Mouse (Mus musculus): ENCODE data around the gene Rhcg.

The Rhcg gene

DNA sequence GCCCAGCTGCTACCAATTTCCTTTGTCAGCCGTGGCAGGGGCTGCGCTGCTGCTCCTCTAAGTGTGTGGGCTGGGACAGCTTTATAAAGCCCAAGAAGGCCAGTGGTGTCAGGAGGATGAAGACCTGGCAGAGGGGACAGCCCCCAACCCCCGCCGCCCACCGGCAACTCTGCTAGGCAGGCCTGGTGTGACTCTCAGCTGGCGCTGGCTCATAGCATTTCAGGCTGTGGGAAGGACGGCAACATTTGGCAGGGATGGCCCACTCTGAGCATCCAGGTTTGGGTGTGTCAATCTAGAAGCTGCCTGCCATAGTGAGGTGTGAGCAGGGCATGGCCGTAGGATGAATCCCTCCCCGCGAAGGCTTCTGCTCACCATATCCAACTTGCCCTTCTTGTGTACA is 17.3 kb downstream of the Rhcg start:
- DNase-seq, result no peak

DNA sequence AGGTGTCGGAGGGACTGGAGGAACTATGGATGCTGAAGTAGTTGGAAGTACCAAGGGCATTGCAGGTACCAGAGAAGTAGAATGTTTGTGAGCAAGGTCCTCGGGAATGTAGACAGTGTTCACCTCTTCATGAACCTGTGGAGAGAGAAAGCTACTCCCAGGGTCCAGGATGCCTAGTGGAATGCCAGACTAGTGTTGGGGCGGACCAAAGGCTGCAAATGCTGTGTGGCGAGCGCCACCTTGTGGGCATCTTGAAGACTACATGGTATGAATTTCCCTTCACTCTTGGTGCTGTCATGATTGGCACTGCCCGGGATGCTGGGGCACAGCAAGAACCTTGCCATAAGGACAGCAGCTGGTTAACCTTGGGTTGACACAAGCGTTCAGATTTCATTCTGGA is 22.6 kb downstream of the Rhcg start:
- peak; percentile 63 for DNase-seq

DNA sequence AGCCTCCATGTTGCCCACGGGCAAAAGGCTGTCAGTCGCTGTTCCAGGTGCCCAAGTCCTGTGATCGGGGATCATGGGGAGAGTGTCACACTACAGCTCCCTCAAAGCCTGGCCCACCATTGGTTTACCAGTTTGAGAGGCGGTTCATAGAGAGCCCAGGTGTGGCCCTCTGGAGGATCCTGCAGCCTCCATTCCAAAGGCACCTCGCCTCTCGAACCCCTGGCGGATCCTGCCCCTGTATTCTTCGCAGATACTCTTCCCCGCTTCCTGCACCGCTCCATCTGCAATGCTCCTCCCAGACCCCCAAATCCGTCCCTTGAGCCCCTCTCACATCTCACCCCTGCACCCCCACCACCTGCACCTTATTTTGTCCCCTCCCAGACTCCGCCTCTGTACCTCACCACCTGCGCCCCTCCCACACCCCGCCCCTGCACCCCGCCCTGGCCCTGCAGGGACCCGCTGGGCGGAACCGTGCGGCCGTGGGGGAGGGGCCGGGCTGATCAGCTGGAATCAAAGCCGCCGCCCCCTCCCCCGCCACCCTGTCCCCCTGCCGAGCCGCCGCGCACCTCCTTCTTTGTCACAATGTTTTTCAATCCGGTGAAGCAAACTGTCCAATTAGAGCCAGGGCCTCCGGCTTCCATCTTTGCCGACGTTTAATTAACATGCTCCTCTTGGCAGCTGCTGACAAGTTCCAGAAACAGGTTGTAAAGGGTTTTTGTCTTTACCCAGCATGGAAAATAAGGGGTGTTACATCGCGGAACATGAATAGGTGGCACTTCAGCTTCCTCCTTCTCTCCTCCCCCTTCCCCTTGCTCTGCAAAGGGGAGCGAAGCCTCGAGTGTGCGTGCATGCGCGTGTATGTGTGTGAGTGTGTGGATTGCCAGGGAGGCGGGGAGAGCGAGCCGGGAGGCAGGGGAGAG is 25.4 kb downstream of the Rhcg start:
- DNase-seq, result no peak

DNA sequence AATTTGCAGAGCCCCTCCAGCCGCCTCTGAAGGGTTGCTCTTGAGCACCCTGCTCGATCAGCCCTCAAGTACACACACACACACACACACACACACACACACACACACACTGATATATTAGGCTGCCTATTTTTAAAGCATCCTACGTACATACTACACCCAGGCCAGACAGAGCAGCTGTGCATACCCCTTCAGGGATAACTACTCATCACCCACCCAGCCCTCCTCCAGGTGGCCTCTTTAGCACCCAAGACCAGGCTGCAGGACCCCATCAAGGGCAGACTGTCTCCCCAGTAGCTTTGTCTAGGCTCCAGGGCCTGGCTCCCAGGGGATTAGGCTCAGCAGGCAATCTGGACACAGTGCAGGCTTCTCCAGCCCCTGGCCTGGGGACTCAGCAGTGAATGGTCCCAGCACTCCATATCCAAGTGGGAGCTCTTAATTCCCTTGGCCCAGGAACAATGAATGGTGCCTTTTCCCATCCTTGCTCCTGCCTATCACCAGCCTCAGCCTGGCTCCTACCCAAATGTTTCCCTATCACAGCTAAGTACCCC is 26.8 kb downstream of the Rhcg start:
- DNase-seq, result no peak

DNA sequence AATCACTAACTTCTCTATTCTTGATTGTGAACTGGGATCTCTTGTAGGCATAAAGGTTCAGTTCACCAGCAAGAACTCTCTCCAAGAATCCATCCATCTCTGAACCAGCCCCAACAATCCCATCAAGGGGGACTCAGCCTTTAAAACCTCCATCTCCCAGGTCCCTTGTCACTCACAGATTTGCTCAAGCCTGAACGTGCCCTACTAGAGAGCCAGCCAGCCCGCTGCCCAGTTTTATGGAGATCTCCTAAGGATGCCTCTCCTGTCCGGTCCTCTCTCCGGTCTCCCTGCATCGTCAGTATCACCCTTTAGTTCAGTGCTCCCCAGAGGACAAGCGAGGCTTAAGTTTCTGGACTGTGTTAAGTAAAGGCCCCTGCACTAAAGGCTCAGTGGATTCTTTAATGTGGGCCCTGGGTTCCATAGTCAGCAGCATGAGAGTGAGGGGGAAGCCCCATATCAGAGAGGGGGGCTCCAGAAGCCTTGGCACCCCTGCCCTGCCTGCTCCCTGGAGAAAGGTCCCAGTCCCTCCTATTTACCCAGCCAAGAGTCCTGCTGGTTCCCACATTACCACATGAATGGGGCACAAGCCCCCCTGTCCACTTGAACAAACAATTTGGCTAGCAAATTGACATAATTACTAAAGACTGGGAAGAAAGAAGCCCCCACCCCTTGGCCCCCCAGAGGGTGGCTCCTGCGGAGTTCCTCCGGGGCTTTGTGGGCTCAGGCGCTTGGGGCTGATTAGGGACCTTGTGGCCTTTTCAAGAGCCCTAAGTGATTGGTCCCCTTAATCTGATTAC is 27.5 kb downstream of the Rhcg start:
- DNase-seq, result no peak

DNA sequence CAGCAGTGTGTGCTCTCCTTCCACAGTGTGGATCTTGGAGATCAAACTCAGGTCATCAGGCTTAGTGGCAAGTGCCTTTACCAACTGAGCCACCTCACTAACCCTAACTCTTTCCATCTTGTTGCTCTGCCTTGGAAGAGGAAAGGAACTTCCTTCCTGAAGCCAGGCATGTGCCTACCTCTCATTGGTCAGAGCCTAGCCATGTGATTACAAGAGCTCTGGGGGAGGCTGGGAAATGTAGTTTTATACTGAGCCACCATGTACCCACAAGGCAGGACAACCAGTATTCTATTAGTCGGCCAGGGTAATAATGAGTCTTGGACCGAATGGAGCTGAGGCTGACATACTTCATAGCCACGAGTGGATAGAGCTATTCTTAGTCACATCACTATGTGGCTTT is 29.2 kb downstream of the Rhcg start:
- no peak for DNase-seq

DNA sequence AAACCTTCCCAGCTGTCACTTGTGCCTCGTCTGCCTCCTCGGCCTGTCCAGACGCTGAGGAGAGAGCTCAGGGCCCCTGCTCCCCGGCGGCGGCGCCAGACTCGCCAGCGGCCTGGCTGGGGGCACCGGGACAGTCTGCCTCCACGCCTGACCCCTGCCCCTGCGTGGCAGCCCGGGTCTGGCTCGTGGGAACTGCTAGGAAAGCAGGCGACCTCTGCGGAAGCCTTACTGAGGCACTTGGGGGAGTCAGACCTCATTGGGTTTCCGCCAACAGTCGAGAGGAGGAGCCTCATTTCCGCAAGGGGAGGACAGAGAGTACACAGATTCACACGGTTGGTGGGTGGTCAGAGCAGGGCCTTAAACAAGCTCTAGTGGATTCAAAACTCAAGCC is 38.6 kb downstream of the Rhcg start:
- DNase-seq, result no peak

DNA sequence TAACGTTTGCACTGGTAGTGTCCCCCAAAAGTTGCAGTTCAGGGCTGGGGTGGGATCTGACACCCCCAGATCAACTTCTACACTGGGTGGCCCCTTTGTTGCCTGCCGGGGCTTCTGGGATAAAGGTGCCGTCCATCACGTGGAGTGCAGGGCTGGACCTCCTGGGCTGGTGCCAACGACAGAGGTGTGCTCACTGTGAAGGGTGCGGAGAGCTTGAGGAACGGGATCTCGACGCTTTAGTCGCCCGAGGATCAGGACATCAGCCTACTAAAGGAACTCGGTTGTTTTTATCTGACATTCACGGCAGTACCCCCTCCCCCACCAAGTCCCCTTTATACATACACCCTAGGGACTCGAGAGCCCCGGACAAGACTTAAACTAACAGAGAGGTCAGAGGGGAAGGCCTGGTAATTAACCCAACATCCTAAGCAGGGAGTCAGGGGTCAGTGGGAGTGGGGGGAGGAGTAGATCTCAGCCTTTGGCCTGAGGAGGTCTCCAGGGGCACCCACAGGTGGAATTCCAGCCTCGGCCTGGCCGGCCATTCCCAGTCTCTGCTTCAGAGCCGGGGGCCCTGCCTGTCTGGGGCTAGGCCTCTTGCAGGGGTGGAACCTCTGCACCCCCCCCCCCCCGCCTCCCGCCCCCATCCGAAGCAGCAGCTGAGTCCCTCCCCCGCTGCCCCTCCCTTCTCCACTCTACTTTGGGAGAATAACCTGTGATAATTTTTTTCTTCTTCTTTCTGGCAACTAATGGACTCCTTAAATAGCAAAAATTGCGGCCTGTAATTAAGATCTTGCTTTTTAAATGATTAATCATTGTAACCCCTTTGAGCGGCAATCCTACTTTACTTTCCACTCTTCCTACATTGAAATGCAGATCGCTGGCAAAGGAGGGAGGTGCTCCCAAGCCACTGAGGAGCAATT is 39.3 kb downstream of the Rhcg start:
- DNase-seq, result no peak

DNA sequence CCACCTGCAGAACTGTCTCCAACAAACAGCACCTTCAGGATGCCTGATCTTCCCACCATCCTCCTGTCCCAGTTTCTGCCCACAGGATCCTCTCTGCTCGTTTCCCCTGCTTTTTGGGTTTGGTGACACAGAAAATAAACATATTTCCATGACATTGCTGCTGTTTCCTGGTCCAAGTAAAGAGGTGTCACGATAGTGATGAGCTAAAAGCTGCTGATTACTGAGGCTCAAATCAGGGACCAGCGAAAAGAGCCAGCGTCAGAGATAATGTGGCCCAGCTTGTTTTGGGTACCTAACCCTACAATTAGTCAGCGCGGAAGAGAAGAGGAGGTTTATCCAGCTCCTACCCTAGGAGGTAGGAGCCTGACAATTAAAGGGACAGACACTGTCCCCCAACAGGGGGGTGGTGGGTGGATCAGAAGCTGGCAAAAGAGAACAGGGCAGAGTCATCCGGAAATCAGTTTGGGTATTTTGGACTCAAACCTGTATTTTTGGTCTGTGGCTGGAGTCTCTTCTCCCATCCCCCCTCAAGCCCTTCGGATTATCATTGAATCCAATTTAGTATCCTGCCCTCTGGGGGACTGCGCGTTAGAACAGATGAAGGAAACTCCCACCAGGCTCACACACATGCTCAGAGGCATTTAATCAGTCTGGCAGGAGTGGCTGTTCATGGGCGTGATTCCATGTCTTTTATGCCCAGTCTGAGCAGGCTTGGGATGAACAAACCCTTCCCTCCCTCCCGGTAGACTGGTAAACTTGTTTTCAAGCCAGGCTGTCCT is 40.2 kb downstream of the Rhcg start:
- DNase-seq, result no peak

DNA sequence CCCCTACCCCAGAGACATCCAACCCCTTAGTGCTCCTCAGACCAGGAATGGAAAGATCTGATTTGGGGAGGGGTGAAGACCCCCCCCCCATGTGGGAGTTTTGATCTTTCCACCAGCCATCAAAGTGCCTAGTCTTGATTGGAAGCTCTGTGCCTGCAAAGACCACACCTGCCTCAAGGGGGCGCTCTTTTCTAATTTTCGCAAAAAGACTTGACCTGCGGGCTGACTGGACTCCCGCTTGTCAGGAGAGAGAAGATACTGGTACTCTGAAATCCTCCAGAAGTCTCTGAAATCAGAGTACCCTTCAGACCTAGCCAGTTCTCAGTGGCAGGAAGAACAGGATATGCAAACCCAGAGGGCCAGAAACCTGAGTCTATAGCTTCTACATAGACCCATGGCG is 40.8 kb downstream of the Rhcg start:
- no peak for DNase-seq

DNA sequence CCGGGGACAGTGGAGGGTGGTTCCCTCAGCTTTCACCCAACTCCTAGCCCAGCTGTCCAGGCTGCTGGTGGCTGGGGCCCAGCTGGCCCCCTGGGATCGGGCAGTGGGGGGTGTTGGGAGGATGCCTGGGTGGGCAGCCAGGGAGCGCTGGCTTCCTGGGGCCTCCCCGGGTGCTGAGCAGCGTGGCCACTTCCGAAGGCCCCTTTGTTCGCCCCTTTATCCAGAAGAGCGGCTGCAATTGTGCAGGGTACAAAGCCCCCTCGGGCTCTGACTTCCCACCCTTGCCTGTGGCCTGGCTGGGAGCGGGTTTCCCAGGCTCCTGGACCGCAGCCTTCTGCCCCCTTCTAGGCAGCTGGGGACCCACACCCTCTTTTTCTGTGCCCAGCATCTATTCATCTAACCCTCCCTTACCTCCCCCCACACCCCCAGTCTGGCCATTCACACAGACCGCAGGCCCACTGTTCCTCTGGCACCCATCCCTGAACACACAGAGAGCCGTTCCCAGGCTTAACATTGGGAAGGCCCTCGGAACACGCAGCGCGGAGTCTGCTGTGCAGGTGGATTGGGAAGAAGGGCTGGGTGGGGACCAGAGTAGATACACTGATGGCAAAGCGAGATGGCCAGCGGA is 45.2 kb downstream of the Rhcg start:
- no peak for DNase-seq

DNA sequence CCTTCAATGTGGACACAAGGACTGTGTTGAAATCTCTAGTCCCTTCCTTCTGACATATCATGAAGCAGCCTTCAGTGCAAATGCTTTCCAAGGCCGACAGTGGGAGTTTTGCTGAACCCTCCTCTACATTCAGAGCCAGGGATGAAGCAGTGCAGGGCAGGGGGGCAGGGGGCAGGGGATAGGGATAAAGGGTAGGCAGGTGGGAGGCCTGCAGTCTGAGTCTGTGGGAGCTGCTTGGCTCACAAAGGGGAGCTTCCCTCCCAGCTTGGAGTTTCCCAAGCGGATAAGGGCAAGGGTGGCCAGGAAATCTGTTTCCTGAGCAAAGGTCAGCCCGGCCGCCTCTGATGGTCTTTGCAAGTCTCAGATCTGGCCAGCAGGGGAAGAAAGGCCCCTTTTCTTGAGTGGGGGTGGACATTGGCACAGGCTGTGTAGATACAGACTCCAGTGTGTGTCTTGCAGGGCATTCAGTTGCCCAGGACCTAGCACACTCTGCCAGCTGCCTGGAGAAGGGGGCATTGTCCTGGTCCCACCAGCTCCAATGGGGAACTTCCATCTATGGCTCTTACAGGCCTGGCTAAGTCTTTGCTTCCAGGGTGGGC is 48.4 kb downstream of the Rhcg start:
- DNase-seq, result no peak

DNA sequence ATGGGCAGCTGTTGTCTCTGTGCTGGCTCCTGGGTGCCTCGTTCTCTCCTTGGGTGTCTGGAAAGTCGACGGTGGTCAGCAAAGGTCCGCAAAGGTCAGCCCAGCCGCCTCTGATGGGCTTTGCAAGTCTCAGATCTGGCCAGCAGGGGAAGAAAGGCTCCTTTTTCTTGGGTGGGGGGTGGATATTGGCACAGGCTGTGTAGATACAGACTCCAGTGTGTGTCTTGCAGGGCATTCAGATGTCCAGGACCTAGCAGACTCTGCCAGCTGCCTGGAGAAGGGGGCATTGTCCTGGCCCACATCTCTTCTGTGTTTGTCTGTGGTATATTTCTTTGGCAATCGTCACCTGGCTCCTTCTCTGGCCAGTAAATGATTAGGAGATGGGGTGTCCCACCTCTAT is 49.2 kb downstream of the Rhcg start:
- DNase-seq, result no peak

DNA sequence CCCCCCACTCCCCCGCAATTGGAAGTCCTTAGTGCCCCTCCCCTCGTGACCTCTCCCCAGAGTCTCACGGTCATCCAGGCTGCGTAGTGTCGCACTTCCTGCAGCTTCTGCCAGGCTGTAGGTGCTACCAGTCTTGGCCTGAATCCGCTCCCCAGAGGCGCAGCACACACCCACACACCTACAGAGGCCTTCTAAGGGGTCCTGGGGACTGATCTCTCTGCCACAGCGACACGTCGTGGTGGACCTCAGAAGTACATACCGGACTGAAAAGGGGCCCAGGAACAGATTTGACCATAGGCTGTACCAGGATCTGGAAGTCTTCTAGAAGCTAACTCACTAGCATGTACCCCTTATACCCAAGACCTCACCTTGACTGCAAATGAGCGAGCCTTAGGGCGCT is 53.8 kb downstream of the Rhcg start:
- no peak for DNase-seq

DNA sequence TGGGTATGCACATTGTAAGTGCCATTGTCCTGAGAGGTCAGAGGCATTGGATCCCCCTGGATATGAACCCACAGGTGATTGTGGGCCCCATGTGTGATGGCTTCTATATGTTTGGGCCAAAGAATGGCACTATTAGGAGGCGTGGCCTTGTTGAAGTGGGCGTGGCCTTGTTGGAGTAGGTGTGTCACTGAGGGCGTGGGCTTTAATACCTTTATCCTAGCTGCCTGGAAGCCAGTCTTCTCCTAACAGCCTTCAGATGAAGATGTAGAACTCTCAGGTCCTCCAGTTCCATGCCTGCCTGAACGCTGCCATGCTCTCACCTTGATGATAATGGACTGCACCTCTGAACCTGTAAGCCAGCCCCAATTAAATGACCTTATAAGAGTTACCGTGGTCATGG is 55.1 kb downstream of the Rhcg start:
- DNase-seq, result no peak

DNA sequence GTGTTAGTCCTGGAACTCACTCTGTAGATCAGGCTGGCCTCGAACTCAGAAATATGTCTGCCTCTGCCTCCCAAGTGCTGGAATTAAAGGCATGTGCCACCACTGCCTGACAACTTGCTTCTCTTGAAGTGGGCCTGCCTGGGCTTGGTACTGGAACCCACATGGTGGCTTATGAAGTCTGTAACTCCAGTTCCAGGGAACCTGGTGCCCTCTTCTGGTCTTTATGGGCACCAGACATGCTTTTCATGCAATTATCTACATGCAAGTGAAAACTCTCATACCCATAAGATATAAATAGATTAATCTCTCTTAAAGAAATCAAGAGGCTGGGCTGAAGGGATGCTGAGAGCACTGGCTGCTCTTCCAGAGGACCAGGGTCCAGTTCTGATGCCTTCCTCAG is 58.8 kb downstream of the Rhcg start:
- no peak for DNase-seq

DNA sequence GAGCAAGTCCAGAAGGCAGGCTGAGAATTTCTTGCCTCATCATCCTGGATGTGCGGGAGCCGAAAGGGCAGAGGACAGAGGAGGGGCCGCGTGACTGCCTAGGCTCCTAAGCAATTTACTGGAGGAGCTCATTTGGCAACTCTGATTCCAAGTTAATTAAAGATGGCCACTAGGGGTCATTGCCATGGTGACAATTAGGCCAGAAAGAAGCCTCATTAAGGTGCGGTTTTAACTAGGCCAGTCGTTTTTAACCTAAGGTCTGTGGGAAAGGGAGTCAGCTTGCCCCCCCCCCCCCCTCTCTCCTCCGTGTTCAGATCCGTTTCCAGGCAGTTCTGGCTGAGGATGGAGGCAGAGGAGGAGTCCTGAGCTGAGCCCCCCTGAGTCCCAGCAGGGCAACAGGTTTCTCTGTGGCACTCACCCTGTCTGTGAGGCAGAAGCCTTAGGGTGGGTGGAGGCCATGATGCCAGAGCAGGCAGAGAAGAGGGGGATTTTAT is 59.7 kb downstream of the Rhcg start:
- no peak for DNase-seq

DNA sequence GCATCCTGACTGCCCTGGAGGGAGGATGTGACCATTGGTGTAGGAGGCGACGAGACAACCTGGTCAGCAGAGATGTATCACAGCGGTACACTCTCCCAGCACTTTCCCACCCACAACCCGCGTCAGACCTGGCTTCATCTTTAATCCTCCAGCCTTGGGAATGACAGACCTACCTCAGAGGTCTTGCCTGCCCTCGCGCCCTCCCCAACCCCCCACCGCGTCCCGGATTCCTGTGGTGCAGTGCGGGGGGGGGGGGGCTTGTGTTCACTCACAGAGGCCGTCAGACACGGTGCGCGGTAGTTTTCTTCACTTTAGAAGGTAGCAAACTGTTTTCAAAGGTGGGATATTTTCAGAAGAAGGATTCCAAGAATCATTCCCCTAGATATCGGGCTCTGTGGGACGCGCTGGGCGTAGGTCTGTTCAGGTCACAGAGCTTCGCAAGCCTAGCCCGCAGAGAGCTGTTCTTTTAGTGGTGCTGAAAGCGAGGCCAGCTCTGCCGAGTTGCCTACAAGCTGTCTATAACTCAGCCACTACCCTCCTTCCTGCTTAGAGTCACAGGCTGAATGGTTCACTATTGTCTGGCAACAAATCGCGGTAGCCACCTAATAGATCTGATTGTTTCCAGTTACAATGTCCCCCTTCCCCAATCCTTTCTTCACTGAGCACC is 62.0 kb downstream of the Rhcg start:
- DNase-seq, result no peak

DNA sequence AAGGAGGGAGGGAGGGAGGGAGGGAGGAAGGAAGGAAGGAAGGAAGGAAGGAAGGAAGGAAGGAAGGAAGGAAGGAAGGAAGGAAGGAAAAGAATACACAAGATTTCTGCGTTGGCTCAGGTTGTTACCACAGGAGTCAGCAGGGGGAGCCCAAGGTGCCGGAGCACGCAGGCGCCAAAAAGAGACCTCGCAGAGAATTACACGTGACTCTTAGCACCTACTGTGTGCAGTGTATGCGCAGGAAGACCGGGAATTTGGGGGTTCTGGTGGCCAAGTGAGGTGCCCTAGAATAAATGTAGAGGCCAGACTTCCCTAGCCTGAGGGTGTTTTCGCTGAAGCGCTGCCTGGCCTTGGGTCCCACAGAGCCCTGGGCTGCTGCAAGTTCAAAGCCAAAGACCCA is 64.8 kb downstream of the Rhcg start:
- DNase-seq, result no peak

DNA sequence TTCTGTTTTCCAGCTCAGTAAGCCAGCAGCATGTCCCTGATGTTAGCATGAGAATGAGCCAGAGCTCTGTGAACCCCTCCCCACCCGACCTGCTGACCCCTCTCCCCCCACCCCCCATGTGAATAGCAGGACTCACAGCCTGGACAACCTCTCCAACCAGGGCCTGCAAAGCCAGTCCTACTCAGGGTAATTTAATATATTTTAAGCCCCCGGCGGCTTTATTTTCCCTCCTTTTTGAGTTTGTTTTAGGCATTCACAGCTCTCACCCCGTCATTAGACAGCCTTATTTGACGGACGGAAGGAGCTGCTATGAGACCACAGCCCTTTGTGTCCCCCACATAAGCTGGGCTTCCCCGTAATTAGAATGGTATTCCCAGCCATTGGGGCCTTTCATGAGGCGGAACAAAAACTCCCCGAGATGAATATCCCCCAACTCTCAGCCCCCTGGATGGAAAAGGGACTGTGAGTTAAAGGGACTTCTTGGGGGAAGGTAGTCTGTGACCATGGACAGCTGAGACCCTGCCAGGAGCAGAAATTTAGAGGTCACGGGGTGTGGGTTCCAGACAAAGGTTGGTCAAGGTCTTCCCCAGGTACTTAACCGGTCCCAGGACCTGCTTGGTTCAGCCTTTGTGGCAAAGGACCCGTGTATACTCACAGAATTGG is 68.4 kb downstream of the Rhcg start:
- DNase-seq, result no peak

Measured in cerebellum, adult 11-12 months (tissue).